Mouse (Mus musculus): ENCODE results near the gene Nt5c1a. TPM values are rescaled to one million over a fixed set of nuclear protein-coding genes. Genes with fewer than 3 reads are reported as not detected.

The Nt5c1a gene
- total RNA-seq, 2 experiments from 2014 or later, result 14.5 to 15.2 TPM

- DNase-seq (ENCODE audit: low spot score in 2 of 2), result peak; percentile 69 to 84
- TF ChIP-seq CTCF (conservative IDR thresholded peaks at IDR 0.05), result peak; percentile 97
- H3K4me3 ChIP-seq, result no peak overlapping the region
- H3K27ac ChIP-seq, result no peak overlapping the region
Measured at GRCm38 (mm10) chr4:123219720-123220357, 18.5 kb downstream of the Nt5c1a start.

GRCm38 (mm10) chr4:123220637-123221036 lies 19.3 kb downstream of the Nt5c1a start:
- Histone ChIP-seq H3K4me3 (no peak overlapping the region), H3K27ac (no peak overlapping the region)
- no peak for DNase-seq (ENCODE audit: low spot score in 2 of 2)
- no peak for TF ChIP-seq CTCF (conservative IDR thresholded peaks at IDR 0.05)

- TF ChIP-seq CTCF (conservative IDR thresholded peaks at IDR 0.05), result peak; percentile 71
- Histone ChIP-seq H3K27ac (no peak overlapping the region), H3K4me3 (no peak overlapping the region)
- no peak for DNase-seq (ENCODE audit: low spot score in 2 of 2)
Measured at GRCm38 (mm10) chr4:123223309-123223708, 22.0 kb downstream of the Nt5c1a start.

GRCm38 (mm10) chr4:123225718-123226403 lies 24.6 kb downstream of the Nt5c1a start:
- DNase-seq (ENCODE audit: low spot score in 2 of 2), result no peak
- Histone ChIP-seq H3K27ac (no peak overlapping the region), H3K4me3 (no peak overlapping the region)
- TF ChIP-seq CTCF (conservative IDR thresholded peaks at IDR 0.05), result no peak

GRCm38 (mm10) chr4:123227707-123228106 lies 26.4 kb downstream of the Nt5c1a start:
- DNase-seq (ENCODE audit: low spot score in 2 of 2), result no peak
- Histone ChIP-seq H3K4me3 (no peak overlapping the region), H3K27ac (peak overlapping the region; percentile 28; the same call in 1 of the 2 replicates)
- no peak for TF ChIP-seq CTCF (conservative IDR thresholded peaks at IDR 0.05)

- Histone ChIP-seq H3K27ac (no peak overlapping the region), H3K4me3 (no peak overlapping the region)
- TF ChIP-seq CTCF (conservative IDR thresholded peaks at IDR 0.05), result no peak
- no peak for DNase-seq (ENCODE audit: low spot score in 2 of 2)
Measured at GRCm38 (mm10) chr4:123228270-123228669, 27.0 kb downstream of the Nt5c1a start.

- H3K27ac ChIP-seq, result no peak overlapping the region
- no peak for TF ChIP-seq CTCF (conservative IDR thresholded peaks at IDR 0.05)
- DNase-seq (ENCODE audit: low spot score in 2 of 2), result no peak
- no peak overlapping the region for H3K4me3 ChIP-seq
Measured at GRCm38 (mm10) chr4:123229166-123229565, 27.9 kb downstream of the Nt5c1a start.

- no peak for TF ChIP-seq CTCF (conservative IDR thresholded peaks at IDR 0.05)
- Histone ChIP-seq H3K4me3 (no peak overlapping the region), H3K27ac (no peak overlapping the region)
- no peak for DNase-seq (ENCODE audit: low spot score in 2 of 2)
Measured at GRCm38 (mm10) chr4:123232841-123233240, 31.5 kb downstream of the Nt5c1a start.

GRCm38 (mm10) chr4:123233492-123234084 lies 32.3 kb downstream of the Nt5c1a start, which contains the start of gene Heyl:
TSS of gene Heyl (plus strand) at chr4:123233556.
- H3K27ac ChIP-seq, result no peak within 1 kb of the TSS
- H3K4me3 ChIP-seq, result peak within 1 kb of the TSS; percentile 38
- DNase-seq (ENCODE audit: low spot score in 2 of 2), result no peak
- TF ChIP-seq CTCF (conservative IDR thresholded peaks at IDR 0.05), result 0 out of 2 replicates have a peak, but pooled peaks have one; percentile 10

- TF ChIP-seq CTCF (conservative IDR thresholded peaks at IDR 0.05), result no peak
- no peak overlapping the region for H3K27ac ChIP-seq
- no peak overlapping the region for H3K4me3 ChIP-seq
- no peak for DNase-seq (ENCODE audit: low spot score in 2 of 2)
Measured at GRCm38 (mm10) chr4:123235835-123236430, 34.6 kb downstream of the Nt5c1a start.

GRCm38 (mm10) chr4:123236431-123237031 lies 35.2 kb downstream of the Nt5c1a start:
- no peak for TF ChIP-seq CTCF (conservative IDR thresholded peaks at IDR 0.05)

GRCm38 (mm10) chr4:123237386-123238266 lies 36.3 kb downstream of the Nt5c1a start:
- no peak for TF ChIP-seq CTCF (conservative IDR thresholded peaks at IDR 0.05)
- no peak for DNase-seq (ENCODE audit: low spot score in 2 of 2)
- Histone ChIP-seq H3K4me3 (no peak overlapping the region), H3K27ac (no peak overlapping the region; the same call in 1 of the 2 replicates)

More at GRCm38 (mm10) chr4:123236431-123237031, 35.2 kb downstream of the Nt5c1a start:
- H3K27ac ChIP-seq, result peak overlapping the region; percentile 7; the same call in 1 of the 2 replicates
- H3K4me3 ChIP-seq, result no peak overlapping the region
- no peak for DNase-seq (ENCODE audit: low spot score in 2 of 2)
